Mouse (Mus musculus): ENCODE results near the gene Poldip2.

- no peak for TF ChIP-seq GATA1 (IDR thresholded peaks at IDR 0.05; ENCODE audit: low read length)
- TF ChIP-seq TAL1 (IDR thresholded peaks at IDR 0.05; ENCODE audit: low read length), result no peak
Measured at GRCm38 (mm10) chr11:78515549-78516325, 3.7 kb downstream of the Poldip2 start.

Measured in erythroblast, embryonic 14.5 days (primary cell).